Mouse (Mus musculus): ENCODE data around the gene Eogt. TPM values are rescaled to one million over a fixed set of nuclear protein-coding genes. Genes with fewer than 3 reads are reported as not detected.
A peak's percentile ranks its signal among the peaks of the same experiment; 100 is the strongest.

Gene Eogt
- total and polyA plus RNA-seq, 2 experiments from 2014 or later: 7.0 to 13.9 TPM

DNA sequence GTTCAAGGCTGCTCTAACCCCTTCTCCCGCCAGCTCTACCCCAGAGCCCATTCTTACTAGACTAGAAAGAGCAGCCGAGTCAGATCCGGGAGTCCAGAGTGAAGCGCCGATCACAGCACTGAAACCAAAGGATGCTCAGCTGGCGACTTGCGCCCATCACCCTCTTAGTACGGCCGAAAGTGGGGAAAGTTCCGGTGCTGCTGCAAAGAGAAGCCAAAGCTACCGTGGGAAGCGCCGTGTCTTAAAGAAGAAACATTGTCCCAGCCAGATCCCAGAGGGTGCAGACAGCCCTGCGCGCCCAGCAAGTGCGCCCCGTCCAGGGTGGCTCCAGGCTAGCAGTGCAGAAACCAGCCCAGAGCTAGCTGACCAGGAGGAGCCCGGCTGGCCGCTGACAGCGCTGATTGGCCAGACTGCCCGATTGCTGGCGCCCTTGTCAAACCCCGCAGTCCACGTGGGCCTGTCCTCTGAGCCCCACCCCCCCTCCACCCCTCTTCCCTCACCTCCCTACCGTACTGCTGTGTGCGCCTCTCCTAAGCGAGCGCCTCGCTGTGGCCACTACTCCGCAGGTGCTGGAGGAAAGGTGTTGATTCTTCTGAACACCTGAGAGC, 88.8 kb downstream of the Eogt start, which contains the start of gene Fam19a4:
Gene Fam19a4 (minus strand): TSS at position 340 of the 608 bp plus-strand sequence.
- Histone ChIP-seq H3K4me1 (ENCODE audit: control insufficient read depth, insufficient read depth) (no peaks in the 10 kb centered on the region), H3K36me3 (replicated peaks; ENCODE audit: control insufficient read depth, insufficient read depth, low read length) (no peaks in the 10 kb centered on the region), H3K27me3 (ENCODE audit: control insufficient read depth, insufficient read depth, low read length) (peaks cover 38% of the 10 kb centered on the region), H3K4me2 (ENCODE audit: low read depth, low read length) (peak within 1 kb of the TSS; percentile 66), H3K9ac (replicated peaks; ENCODE audit: low read depth, low read length) (no peak within 1 kb of the TSS), H3K9me3 (replicated peaks; ENCODE audit: control insufficient read depth, low read length) (no peaks in the 10 kb centered on the region), H3K4me3 (ENCODE audit: low read depth, low read length) (peak within 1 kb of the TSS; percentile 40), H3K27ac (ENCODE audit: low read depth) (no peak within 1 kb of the TSS)
- TF ChIP-seq EP300 (IDR thresholded peaks at IDR 0.05; ENCODE audit: low read depth): no peak
- TF ChIP-seq CTCF (IDR thresholded peaks at IDR 0.05; ENCODE audit: low read depth): no peak
- under 1% methylated on average over 30 of the region's 30 CpGs for WGBS
- DNase-seq (ENCODE audit: low spot score): peak; percentile 16
- ATAC-seq (ENCODE audit: insufficient read depth, low read depth): peak; percentile 78

Other genes starting within 250 kb of the Eogt start
- gene Fam19a4, start 88.8 kb downstream of the Eogt start, total RNA-seq (2014; rRNA removed; ENCODE audit: low replicate concordance): 0.89 TPM in 1 of 2 replicates, not detected in the other
- not detected in 2 replicates for gene Fam19a4, start 88.8 kb downstream of the Eogt start, polyA plus RNA-seq (2015; fragmentation: Nextera tagmentation; extraction: Ambion mirVana)
- gene Tmf1, start 29.9 kb upstream of the Eogt start, total RNA-seq (2014; rRNA removed; ENCODE audit: low replicate concordance): 8.1 and 12.8 TPM in 2 replicates
- gene Tmf1, start 29.9 kb upstream of the Eogt start, polyA plus RNA-seq (2015; fragmentation: Nextera tagmentation; extraction: Ambion mirVana): 27.2 and 29.1 TPM in 2 replicates
- 71.6 and 79.7 TPM in 2 replicates for gene Uba3, start 56.5 kb upstream of the Eogt start, total RNA-seq (2014; rRNA removed; ENCODE audit: low replicate concordance)
- gene Uba3, start 56.5 kb upstream of the Eogt start, polyA plus RNA-seq (2015; fragmentation: Nextera tagmentation; extraction: Ambion mirVana): 54.4 and 58.3 TPM in 2 replicates
- 70.3 and 103 TPM in 2 replicates for gene Arl6ip5, start 61.5 kb upstream of the Eogt start, total RNA-seq (2014; rRNA removed; ENCODE audit: low replicate concordance)
- gene Arl6ip5, start 61.5 kb upstream of the Eogt start, polyA plus RNA-seq (2015; fragmentation: Nextera tagmentation; extraction: Ambion mirVana): 83.7 and 91.1 TPM in 2 replicates
- 6.4 and 8.9 TPM in 2 replicates for gene Lmod3, start 103.6 kb upstream of the Eogt start, total RNA-seq (2014; rRNA removed; ENCODE audit: low replicate concordance)
- 34.5 and 39.1 TPM in 2 replicates for gene Lmod3, start 103.6 kb upstream of the Eogt start, polyA plus RNA-seq (2015; fragmentation: Nextera tagmentation; extraction: Ambion mirVana)